Mouse (Mus musculus) layer of hippocampus, postnatal 25 days (tissue): ENCODE results near the gene Olfr434. TPM values are rescaled to one million over a fixed set of nuclear protein-coding genes. Genes with fewer than 3 reads are reported as not detected.

Source experiments
- total RNA-seq, 2 experiments: library from RNA; stranded (reverse); gene quantifications; 2 replicates each; pipeline ENCODE4 v1.2.3; 2021

The Olfr434 gene
- total RNA-seq, 2 experiments from 2014 or later = not detected

Other genes starting within 250 kb of the Olfr434 start
- not detected for gene Olfr441, start 106.7 kb upstream of the Olfr434 start, total RNA-seq
- not detected for gene Olfr237-ps1, start 66.5 kb upstream of the Olfr434 start, total RNA-seq
- not detected for gene Olfr437, start 49.7 kb upstream of the Olfr434 start, total RNA-seq
- gene Olfr13, start 40.9 kb upstream of the Olfr434 start, total RNA-seq = not detected
- not detected for gene Olfr435, start 15.9 kb upstream of the Olfr434 start, total RNA-seq
- gene Olfr47, start 18.5 kb downstream of the Olfr434 start, total RNA-seq = not detected
- gene Arhgef5, start 52.6 kb downstream of the Olfr434 start, total RNA-seq = 1 to 10 TPM; 2.0 to 2.2 TPM
- gene Nobox, start 96.5 kb downstream of the Olfr434 start, total RNA-seq = not detected